Mouse (Mus musculus) forelimb bud, embryonic 11.5 days (tissue): Measurements from ENCODE around the gene Tmem256.
A peak's percentile ranks its signal among the peaks of the same experiment; 100 is the strongest.

ENCODE experiments used
- DNase-seq: peaks from one replicate; pipeline ENCODE4 v3.0.0-alpha.2; 2012; ENCODE audit warnings: low read depth, low spot score

Gene Tmem256

GRCm38 (mm10) chr11:69815155-69815554 lies 23.2 kb upstream of the Tmem256 start, which contains the start of gene Gm39566:
TSS of gene Gm39566 (minus strand) at chr11:69815298.
- no peak for DNase-seq

- DNase-seq = no peak
These were observed 21.8 kb upstream of the Tmem256 start for GRCm38 (mm10) chr11:69816520-69816919.

GRCm38 (mm10) chr11:69818365-69818764 lies 19.9 kb upstream of the Tmem256 start, which contains the start of gene Spem2:
TSS of gene Spem2 (minus strand) at chr11:69818465.
- no peak for DNase-seq

GRCm38 (mm10) chr11:69818871-69819270 lies 19.4 kb upstream of the Tmem256 start:
- DNase-seq = no peak

GRCm38 (mm10) chr11:69822080-69822479 lies 16.2 kb upstream of the Tmem256 start, which contains the start of gene Spem1:
TSS of gene Spem1 (minus strand) at chr11:69822180.
- DNase-seq = no peak

GRCm38 (mm10) chr11:69823456-69823855 lies 14.9 kb upstream of the Tmem256 start:
- DNase-seq = no peak

GRCm38 (mm10) chr11:69828832-69829231 lies 9.5 kb upstream of the Tmem256 start:
- DNase-seq = no peak

- no peak for DNase-seq
These were observed 4.8 kb upstream of the Tmem256 start for GRCm38 (mm10) chr11:69833554-69833953.

- DNase-seq = no peak
These were observed 4.2 kb upstream of the Tmem256 start for GRCm38 (mm10) chr11:69834001-69834549.

GRCm38 (mm10) chr11:69835326-69835965 lies 2.9 kb upstream of the Tmem256 start:
- DNase-seq = no peak

- DNase-seq = no peak
These were observed 2.4 kb upstream of the Tmem256 start for GRCm38 (mm10) chr11:69835966-69836335.

- no peak for DNase-seq
These were observed 1.4 kb upstream of the Tmem256 start for GRCm38 (mm10) chr11:69836703-69837576.

GRCm38 (mm10) chr11:69837604-69837951 lies 736 bp upstream of the Tmem256 start, which contains the start of gene Nlgn2:
TSS of gene Nlgn2 (minus strand) at chr11:69837784.
- DNase-seq = no peak

- DNase-seq = no peak
These were observed 395 bp downstream of the Tmem256 start for GRCm38 (mm10) chr11:69838714-69839104.

GRCm38 (mm10) chr11:69846198-69846680 lies 7.9 kb downstream of the Tmem256 start, which contains the start of gene Plscr3:
TSS of gene Plscr3 (plus strand) at chr11:69846376.
- DNase-seq = peak; percentile 93

- no peak for DNase-seq
These were observed 8.7 kb downstream of the Tmem256 start for GRCm38 (mm10) chr11:69846738-69847688.

GRCm38 (mm10) chr11:69848021-69848420 lies 9.7 kb downstream of the Tmem256 start:
- no peak for DNase-seq

GRCm38 (mm10) chr11:69849128-69849527 lies 10.8 kb downstream of the Tmem256 start:
- DNase-seq = no peak

GRCm38 (mm10) chr11:69849884-69850283 lies 11.6 kb downstream of the Tmem256 start:
- DNase-seq = no peak

- DNase-seq = no peak
These were observed 12.4 kb downstream of the Tmem256 start for GRCm38 (mm10) chr11:69850754-69851153.

- DNase-seq = no peak
These were observed 15.7 kb downstream of the Tmem256 start for GRCm38 (mm10) chr11:69853994-69854393.
